Mouse (Mus musculus) cerebellum, adult 2 months (tissue): ENCODE results near the gene Atp1b2. TPM values are rescaled to one million over a fixed set of nuclear protein-coding genes. Genes with fewer than 3 reads are reported as not detected.
A peak's percentile ranks its signal among the peaks of the same experiment; 100 is the strongest.
"Not testable (repeated sequence)": the region's sequence is repeated elsewhere in the genome, so short reads cannot be mapped to it uniquely, and the experiment has no call there.

Experiments
- DNase-seq, 2 experiments: peaks; one replicate each; pipeline ENCODE4 v3.0.0; 2021
- H3K27ac ChIP-seq: fragments of 200-500 bp; 2 replicates; pipeline ENCODE4 v1.5.1; 2012; ENCODE audit warnings: low read length, control low read depth, inconsistent platforms; ENCODE audit not compliant: insufficient read depth
- H3K27me3 ChIP-seq: fragments of 200-500 bp; 2 replicates; pipeline ENCODE4 v1.6.1; 2012; ENCODE audit warnings: inconsistent platforms, mild to moderate bottlenecking, low read length, moderate library complexity; ENCODE audit not compliant: control insufficient read depth, insufficient read depth
- H3K4me1 ChIP-seq: fragments of 200-500 bp; 2 replicates; pipeline ENCODE4 v1.6.1; 2011; ENCODE audit warnings: low read length; ENCODE audit not compliant: control insufficient read depth, insufficient read depth
- H3K4me3 ChIP-seq: fragments of 200-500 bp; replicated peaks from 2 replicates; pipeline ENCODE3; 2011; ENCODE audit warnings: mild to moderate bottlenecking, low read depth, low read length, control low read depth; ENCODE audit not compliant: insufficient read depth
- CTCF ChIP-seq: fragments of 200-500 bp; IDR thresholded peaks from 2 replicates; pipeline ENCODE4 v1.5.1; 2011; ENCODE audit warnings: low read depth, mild to moderate bottlenecking, control low read depth, low read length, moderate library complexity, borderline replicate concordance; ENCODE audit not compliant: insufficient read depth
- POLR2A ChIP-seq: fragments of 200-500 bp; IDR thresholded peaks from 2 replicates; pipeline ENCODE4 v1.6.1; 2011; ENCODE audit warnings: low read length, control low read depth, borderline replicate concordance; ENCODE audit not compliant: insufficient read depth
- WGBS: fragments of 180-500 bp; shearing (Covaris S2); methylation state at CpG from one replicate; pipeline ENCODE4 v1.1.7; 2018; 5-methylcytosine and 5-hydroxymethylcytosine counted together
- polyA plus RNA-seq: library from polyadenylated mRNA; depleted of rRNA; stranded (reverse); fragments of >200 nt; gene quantifications from 2 replicates; pipeline ENCODE4 v1.2.3, GENCODE M21; 2012

Gene Atp1b2
- polyA plus RNA-seq, 1 experiment: 890 TPM

DNA sequence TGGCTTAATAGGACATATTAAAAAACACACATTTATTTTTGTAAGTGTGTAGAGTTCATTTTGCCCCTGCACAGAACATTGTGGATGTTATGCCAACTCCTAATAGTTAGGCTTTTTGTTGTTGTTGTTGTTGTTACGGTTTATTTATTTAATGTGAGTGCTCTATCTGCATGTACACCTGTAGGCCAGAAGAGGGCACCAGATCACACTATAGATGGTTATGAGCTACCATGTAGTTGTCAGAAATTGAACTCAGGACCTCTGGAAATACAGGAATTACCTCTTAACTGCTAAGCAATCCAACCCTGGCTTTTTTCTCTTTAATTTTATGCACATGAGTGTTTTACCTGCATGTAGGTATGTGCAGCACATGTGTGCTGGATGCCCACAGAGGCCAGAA, 24.1 kb upstream of the Atp1b2 start:
- TF ChIP-seq POLR2A: no peak
- TF ChIP-seq CTCF: no peak
- Histone ChIP-seq H3K4me1 (peaks cover 5% of the 10 kb centered on the region; the same call in 1 of the 2 replicates), H3K27me3 (no peaks in the 10 kb centered on the region), H3K27ac (no peak overlapping the region), H3K4me3 (no peak overlapping the region)
- 37% methylated on average over 1 of the region's 1 CpGs for WGBS
- DNase-seq: peak in 1 of 2 experiments; percentile 31

- 35% methylated on average over 6 of the region's 6 CpGs for WGBS
- H3K4me1 ChIP-seq: peaks cover 8% of the 10 kb centered on the region; the same call in 1 of the 2 replicates
- H3K27me3 ChIP-seq: no peaks in the 10 kb centered on the region
- H3K4me3 ChIP-seq: no peak overlapping the region
- H3K27ac ChIP-seq: no peak overlapping the region
- peak; percentile 81 to 86 for DNase-seq
- peak; percentile 97 for TF ChIP-seq CTCF
- no peak for TF ChIP-seq POLR2A
Observed at GRCm38 (mm10) chr11:69628286-69628685, 22.5 kb upstream of the Atp1b2 start.

DNA sequence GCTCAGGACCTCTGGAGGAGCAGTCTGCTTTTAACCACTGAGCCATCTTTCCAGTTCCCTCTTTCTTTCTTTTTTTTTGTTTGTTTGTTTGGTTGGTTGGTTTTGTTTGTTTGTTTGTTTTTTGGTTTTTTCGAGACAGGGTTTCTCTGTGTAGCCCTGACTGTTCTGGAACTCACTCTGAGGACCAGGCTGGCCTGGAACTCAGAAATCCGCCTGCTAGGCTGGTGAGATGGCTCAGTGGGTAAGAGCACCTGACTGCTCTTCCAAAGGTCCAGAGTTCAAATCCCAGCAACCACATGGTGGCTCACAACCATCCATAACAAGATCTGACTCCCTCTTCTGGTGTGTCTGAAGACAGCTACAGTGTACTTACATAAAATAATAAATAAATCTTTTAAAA, 18.6 kb upstream of the Atp1b2 start:
- DNase-seq, H3K27ac ChIP-seq, H3K27me3 ChIP-seq, H3K4me1 ChIP-seq, H3K4me3 ChIP-seq: not testable (repeated sequence)
- WGBS: 76% methylated on average over 2 of the region's 2 CpGs

GRCm38 (mm10) chr11:69623006-69623405, 17.3 kb upstream of the Atp1b2 start:
- peak overlapping the region; percentile 97 for H3K4me3 ChIP-seq
- no peaks in the 10 kb centered on the region for H3K27me3 ChIP-seq
- H3K27ac ChIP-seq: peak overlapping the region; percentile 77
- TF ChIP-seq POLR2A: no peak
- no peak for TF ChIP-seq CTCF
- H3K4me1 ChIP-seq: peaks cover 9% of the 10 kb centered on the region; the same call in 1 of the 2 replicates
- 64% methylated on average over 4 of the region's 4 CpGs for WGBS
- no peak for DNase-seq

DNA sequence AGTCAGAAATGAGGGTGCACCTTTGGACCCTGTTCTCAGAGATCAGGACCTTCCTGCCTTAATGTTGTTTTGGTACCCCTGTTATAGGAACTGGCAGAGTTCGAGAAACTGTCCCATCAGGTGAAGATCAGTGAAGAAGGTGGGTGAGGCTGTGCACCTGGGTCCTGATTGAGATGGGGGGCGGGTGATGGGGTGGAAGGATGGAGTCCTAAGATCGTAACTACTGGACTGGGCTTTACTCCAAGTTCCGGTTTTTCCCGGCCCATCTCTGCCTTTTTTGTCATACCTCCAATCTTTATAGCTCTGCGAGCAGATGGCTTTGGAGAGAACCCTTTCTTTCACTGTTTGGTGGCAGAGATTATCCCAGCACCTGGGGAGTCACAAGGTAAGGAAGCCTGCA, 16.7 kb upstream of the Atp1b2 start:
- no peak for TF ChIP-seq CTCF
- TF ChIP-seq POLR2A: no peak
- Histone ChIP-seq H3K27me3 (no peaks in the 10 kb centered on the region), H3K27ac (peak overlapping the region; percentile 77), H3K4me3 (peak overlapping the region; percentile 97), H3K4me1 (peaks cover 9% of the 10 kb centered on the region; the same call in 1 of the 2 replicates)
- peak; percentile 63 to 74 for DNase-seq
- WGBS: 3% methylated on average over 6 of the region's 6 CpGs

DNA sequence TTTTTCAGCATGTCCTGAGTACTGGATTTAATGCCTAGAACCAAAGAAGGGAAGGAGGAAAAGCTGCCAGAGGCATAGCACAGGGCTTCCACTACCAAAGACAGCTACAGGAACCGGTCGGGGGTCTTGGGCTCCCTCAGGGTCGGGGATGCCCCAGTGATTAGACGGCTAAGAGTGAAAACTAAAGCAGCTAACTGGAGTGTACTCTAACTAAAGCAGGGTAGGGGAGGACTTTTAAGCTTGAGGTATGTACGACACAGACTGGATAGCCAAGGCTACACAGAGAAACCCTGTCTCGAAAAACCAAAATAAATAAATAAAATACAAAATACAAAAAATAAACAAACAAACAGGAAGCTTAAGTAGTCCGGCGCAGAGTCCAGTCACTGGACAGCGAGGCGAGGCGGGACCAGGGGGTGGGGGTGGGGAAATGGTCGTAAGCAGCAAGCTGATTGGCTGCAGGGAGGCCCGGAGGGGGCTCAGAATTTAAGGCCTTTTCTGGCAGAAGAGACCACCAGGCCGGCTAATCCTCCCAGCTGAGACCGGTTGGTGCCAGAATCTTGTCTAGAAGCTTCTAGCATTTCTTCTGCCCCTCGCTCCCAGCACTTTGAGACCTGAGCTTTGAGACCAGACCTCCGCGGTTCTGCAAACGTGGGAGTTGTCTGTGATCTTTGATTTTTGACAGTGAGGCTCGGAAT, 16.0 kb upstream of the Atp1b2 start, which contains the start of gene Sat2:
Sat2 (plus strand) TSS at position 454 of the 698 bp plus-strand sequence.
- H3K4me3 ChIP-seq: peak within 1 kb of the TSS; percentile 97
- WGBS: under 1% methylated on average over 20 of the region's 20 CpGs
- H3K4me1 ChIP-seq: peaks cover 9% of the 10 kb centered on the region; the same call in 1 of the 2 replicates
- TF ChIP-seq POLR2A (peak; percentile 56; the same call in 1 of the 2 replicates), CTCF (no peak)
- DNase-seq: peak; percentile 72 to 75
- peak within 1 kb of the TSS; percentile 77 for H3K27ac ChIP-seq
- H3K27me3 ChIP-seq: no peaks in the 10 kb centered on the region

DNA sequence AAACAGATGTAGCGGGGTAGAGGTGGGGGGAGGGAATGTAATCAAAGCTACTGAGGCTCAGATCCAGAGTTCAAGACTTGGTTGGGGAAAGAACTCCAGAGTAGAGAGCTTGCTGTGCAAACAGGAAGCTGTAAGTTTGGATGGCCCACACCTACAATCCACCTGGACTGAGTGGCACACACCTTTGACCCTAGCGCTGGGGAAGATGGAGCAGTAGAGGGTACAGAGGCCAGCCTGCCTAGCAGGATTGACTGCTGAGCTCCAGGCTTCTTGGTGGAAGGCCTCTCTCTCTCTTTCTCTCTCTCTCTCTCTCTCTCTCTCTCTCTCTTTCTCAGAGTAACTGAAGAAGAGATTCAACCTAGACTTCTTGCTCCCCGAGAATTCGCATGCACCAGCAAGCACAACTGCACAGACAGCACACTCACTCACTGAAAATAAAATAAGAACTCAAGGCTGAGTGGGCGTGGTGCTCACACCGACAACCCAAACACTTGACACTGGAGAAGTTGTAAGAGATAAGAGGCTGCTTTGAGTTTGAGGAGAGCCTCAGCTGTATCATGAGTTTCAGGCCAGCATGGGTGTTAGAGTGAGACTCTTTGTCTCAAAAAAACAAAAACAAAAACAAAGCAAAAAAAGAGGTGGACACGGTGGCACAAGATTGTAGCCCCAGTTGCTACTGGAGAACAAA, 14.8 kb upstream of the Atp1b2 start:
- Histone ChIP-seq H3K4me1 (peaks cover 9% of the 10 kb centered on the region; the same call in 1 of the 2 replicates), H3K27me3 (no peaks in the 10 kb centered on the region), H3K27ac (no peak overlapping the region), H3K4me3 (no peak overlapping the region)
- 88% methylated on average over 7 of the region's 7 CpGs for WGBS
- TF ChIP-seq POLR2A: no peak
- TF ChIP-seq CTCF: no peak
- no peak for DNase-seq

DNA sequence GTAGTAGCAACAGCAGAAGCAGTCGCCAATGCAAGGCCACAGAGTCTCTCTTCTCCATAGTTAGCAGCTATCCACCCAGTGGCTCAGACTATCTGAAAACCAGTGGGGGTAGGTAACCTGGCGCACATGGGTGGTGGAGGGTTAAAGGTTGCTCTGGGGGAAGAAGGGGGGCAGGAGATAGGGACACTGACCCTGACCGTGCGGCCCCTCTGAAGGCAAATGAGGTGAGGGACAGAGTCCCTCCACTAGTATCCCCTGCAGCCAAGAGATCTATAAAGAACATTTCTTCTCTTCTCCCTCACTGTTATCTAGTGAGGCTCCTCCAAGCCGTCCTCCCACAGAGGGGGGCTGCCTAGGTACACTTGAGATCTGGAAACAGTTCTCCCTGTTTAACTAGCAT, 12.1 kb upstream of the Atp1b2 start, which contains the start of gene Shbg:
Shbg (minus strand) TSS at position 101 of the 400 bp plus-strand sequence.
- TF ChIP-seq CTCF (no peak), POLR2A (no peak)

More for the DNA sequence above, 12.1 kb upstream of the Atp1b2 start, which contains the start of gene Shbg:
- WGBS: 72% methylated on average over 5 of the region's 5 CpGs
- H3K4me1 ChIP-seq: 0 out of 2 replicates have a peak, but pooled peaks cover 3% of the 10 kb centered on the region
- no peak for DNase-seq
- H3K27ac ChIP-seq: no peak within 1 kb of the TSS
- no peaks in the 10 kb centered on the region for H3K27me3 ChIP-seq
- H3K4me3 ChIP-seq: no peak within 1 kb of the TSS
